Mouse (Mus musculus) heart, embryonic 14.5 days (tissue): ENCODE results near the gene Ggt1. TPM values are rescaled to one million over a fixed set of nuclear protein-coding genes. Genes with fewer than 3 reads are reported as not detected.

Experiments
- ATAC-seq: fragments of 200-750 bp; cut with Nextera tagmentation; 2 replicates; pipeline ENCODE4 v1.8.0; 2017; ENCODE audit warnings: low read depth, moderate TSS enrichment; ENCODE audit not compliant: insufficient number of reproducible peaks, insufficient read depth, low FRiP score
- H3K27ac ChIP-seq, 2 experiments: fragments of 200-500 bp in 1 of 2; fragments of 300-500 bp in 1 of 2; sonication (generic) in 1 of 2; replicated peaks in 1 of 2; 2 replicates each; pipeline ENCODE4 v1.5.1; 2012 to 2014; ENCODE audit warnings: low read depth in 2 of 2, low read length in 2 of 2, control low read depth in 1 of 2, mild to moderate bottlenecking in 1 of 2, mixed read lengths in 1 of 2; ENCODE audit not compliant: control insufficient read depth in 1 of 2, insufficient read depth in 1 of 2
- H3K27me3 ChIP-seq: fragments of 300-500 bp; sonication (generic); 2 replicates; pipeline ENCODE4 v1.6.1; 2014; ENCODE audit warnings: mild to moderate bottlenecking, low read length, control low read depth; ENCODE audit not compliant: control insufficient read depth, insufficient read depth
- H3K36me3 ChIP-seq: fragments of 300-500 bp; sonication (generic); 2 replicates; pipeline ENCODE4 v1.6.1; 2014; ENCODE audit warnings: mild to moderate bottlenecking, control low read depth, low read length, mixed read lengths; ENCODE audit not compliant: control insufficient read depth, insufficient read depth
- H3K4me1 ChIP-seq, 2 experiments: fragments of 200-500 bp in 1 of 2; fragments of 300-500 bp in 1 of 2; sonication (generic) in 1 of 2; 2 replicates each; pipeline ENCODE4 v1.6.1; 2012 to 2014; ENCODE audit warnings: low read length in 2 of 2, control low read depth in 1 of 2, mixed read lengths in 1 of 2; ENCODE audit not compliant: control insufficient read depth in 2 of 2, insufficient read depth in 2 of 2
- H3K4me2 ChIP-seq: fragments of 300-500 bp; sonication (generic); 2 replicates; pipeline ENCODE4 v1.6.1; 2014; ENCODE audit warnings: mild to moderate bottlenecking, low read length
- H3K4me3 ChIP-seq, 2 experiments: fragments of 200-500 bp in 1 of 2; fragments of 300-500 bp in 1 of 2; sonication (generic) in 1 of 2; 2 replicates each; pipeline ENCODE4 v1.5.1; 2012 to 2014; ENCODE audit warnings: low read length in 2 of 2, mild to moderate bottlenecking in 2 of 2, control low read depth in 1 of 2, low read depth in 1 of 2, moderate library complexity in 1 of 2; ENCODE audit not compliant: control insufficient read depth in 1 of 2, insufficient read depth in 1 of 2
- H3K9ac ChIP-seq: fragments of 300-500 bp; sonication (generic); 2 replicates; pipeline ENCODE4 v1.6.1; 2014; ENCODE audit warnings: mild to moderate bottlenecking, low read length
- H3K9me3 ChIP-seq: fragments of 300-500 bp; sonication (generic); 2 replicates; pipeline ENCODE4 v1.6.1; 2016; ENCODE audit warnings: low read length, control low read depth; ENCODE audit not compliant: control insufficient read depth
- WGBS: fragments of 180-500 bp; shearing (Covaris S2); extraction: QIAGEN DNeasy Blood & Tissue Kit; methylation state at CpG from one replicate; pipeline ENCODE4 v1.1.7; 2014; 5-methylcytosine and 5-hydroxymethylcytosine counted together
- polyA plus RNA-seq: library from polyadenylated mRNA; unstranded; fragments of >200 nt; fragmentation: Nextera tagmentation; extraction: Ambion mirVana; gene quantifications from 2 replicates; pipeline ENCODE4 v1.2.1, GENCODE M21; 2014

Gene Ggt1
- polyA plus RNA-seq, 1 experiment from 2014 or later, result 0.69 TPM

DNA sequence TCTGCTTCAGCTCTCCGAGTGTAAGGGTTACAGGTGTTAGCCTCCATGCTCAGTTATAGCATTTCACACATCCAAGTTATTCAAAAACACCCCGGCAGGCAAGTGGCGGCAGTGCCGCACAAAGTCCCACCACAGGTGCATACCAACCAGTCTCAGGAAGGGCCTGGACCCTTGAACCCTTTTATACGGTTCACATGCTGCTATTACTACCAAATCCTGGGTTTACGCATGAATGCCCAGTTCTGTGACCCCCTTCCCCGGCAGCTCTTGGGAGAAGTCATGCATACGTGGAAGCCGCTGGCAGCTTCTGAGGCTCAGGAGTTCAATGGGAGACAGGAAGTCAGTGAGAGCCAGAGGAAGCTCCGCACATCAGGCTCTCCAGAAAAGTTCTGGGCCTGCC lies 11.8 kb downstream of the Ggt1 start:
- peaks cover 8% of the 10 kb centered on the region for H3K27me3 ChIP-seq
- WGBS, result 74% methylated on average over 10 of the region's 10 CpGs

DNA sequence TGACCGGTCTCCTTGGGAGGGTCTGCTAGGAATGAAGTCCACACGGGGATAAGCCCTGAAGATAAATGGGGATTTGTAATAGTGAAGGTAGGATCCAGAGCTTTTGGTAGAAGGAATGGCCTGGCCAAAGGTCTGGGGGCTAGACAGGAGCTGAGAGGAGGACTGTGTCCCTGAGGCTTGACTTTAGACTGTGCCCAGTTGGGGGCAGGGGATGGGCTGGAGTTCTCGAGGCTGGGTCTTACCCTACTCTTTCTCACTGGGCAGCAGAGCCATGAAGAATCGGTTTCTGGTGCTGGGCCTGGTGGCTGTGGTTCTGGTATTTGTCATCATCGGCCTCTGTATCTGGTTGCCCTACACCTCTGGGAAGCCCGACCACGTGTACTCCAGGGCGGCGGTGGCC lies 12.6 kb downstream of the Ggt1 start:
- H3K9me3 ChIP-seq, result no peaks in the 10 kb centered on the region
- no peaks in the 10 kb centered on the region for H3K36me3 ChIP-seq
- peaks cover under 1% of the 10 kb centered on the region; the same call in 1 of the 2 replicates for H3K27me3 ChIP-seq
- H3K4me3 ChIP-seq, result no peak overlapping the region
- no peak overlapping the region for H3K4me2 ChIP-seq
- WGBS, result 83% methylated on average over 9 of the region's 9 CpGs
- H3K27ac ChIP-seq, result no peak overlapping the region
- no peaks in the 10 kb centered on the region for H3K4me1 ChIP-seq
- ATAC-seq, result no peak
- H3K9ac ChIP-seq, result no peak overlapping the region

More for the DNA sequence above, 11.8 kb downstream of the Ggt1 start:
- H3K4me1 ChIP-seq, result peaks cover 5 to 7% of the 10 kb centered on the region in 2 experiments; a peak in 1 of 4 replicates
- no peaks in the 10 kb centered on the region for H3K9me3 ChIP-seq
- no peak overlapping the region for H3K9ac ChIP-seq
- no peak overlapping the region for H3K4me2 ChIP-seq
- no peak overlapping the region for H3K27ac ChIP-seq
- no peak overlapping the region for H3K4me3 ChIP-seq
- H3K36me3 ChIP-seq, result no peaks in the 10 kb centered on the region
- ATAC-seq, result no peak

DNA sequence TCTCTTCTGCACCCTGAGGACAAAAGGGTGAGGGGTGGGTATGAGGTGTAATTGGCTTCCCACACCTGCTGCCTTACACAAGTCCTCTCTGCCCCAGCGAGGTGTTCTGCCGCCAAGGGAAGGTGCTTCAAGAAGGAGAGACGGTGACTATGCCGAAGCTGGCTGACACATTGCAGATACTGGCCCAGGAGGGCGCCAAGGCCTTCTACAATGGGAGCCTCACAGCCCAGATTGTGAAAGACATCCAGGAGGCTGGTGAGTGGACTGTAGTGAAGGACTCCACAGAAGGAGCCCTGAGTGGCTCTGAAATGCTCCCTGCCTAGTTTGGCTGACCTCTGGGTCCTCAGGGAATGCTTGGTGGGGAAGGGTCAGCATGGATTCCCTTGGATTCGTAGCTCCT lies 17.7 kb downstream of the Ggt1 start:
- Histone ChIP-seq H3K9me3 (no peaks in the 10 kb centered on the region), H3K4me2 (no peak overlapping the region), H3K36me3 (no peaks in the 10 kb centered on the region), H3K27me3 (0 out of 2 replicates have a peak, but pooled peaks cover 7% of the 10 kb centered on the region), H3K4me3 (no peak overlapping the region), H3K27ac (no peak overlapping the region), H3K4me1 (no peaks in the 10 kb centered on the region), H3K9ac (no peak overlapping the region)
- no peak for ATAC-seq
- WGBS, result 78% methylated on average over 6 of the region's 6 CpGs

DNA sequence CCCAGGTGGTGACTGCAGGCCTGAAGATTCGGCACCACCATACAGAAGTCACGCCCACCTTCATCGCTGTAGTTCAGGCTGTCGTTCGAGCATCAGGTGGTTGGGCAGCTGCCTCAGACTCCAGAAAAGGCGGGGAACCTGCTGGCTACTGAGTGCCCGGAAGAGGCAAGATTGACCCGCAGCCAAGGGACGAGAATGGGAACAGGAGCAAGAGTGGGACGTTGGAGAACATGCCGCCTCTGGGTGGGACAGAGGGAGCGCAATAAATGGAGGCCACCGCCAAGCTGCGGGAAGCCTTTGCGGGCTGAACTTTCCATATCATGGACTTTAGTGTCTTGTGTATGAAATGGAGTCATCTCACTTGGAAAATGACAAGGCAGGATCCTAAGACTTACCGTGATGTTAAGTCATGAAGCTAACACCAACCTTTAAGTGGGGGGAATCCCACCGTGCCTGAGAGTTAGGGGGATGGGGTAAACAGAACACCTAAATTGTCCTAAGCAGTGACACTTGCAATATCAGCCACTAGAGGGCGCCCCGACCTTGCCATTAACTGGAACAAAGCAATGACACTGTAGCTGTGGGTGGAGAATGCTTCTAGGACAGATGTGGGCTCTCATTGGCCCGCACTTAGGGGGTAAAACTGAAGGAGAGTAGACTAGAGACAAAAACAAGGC lies 24.6 kb downstream of the Ggt1 start:
- WGBS, result 19% methylated on average over 20 of the region's 20 CpGs
- no peaks in the 10 kb centered on the region for H3K36me3 ChIP-seq
- no peaks in the 10 kb centered on the region for H3K9me3 ChIP-seq
- H3K4me2 ChIP-seq, result peak overlapping the region; percentile 44
- H3K27ac ChIP-seq, result no peak overlapping the region
- no peak overlapping the region; the same call in 1 of the 2 replicates for H3K9ac ChIP-seq
- peaks cover 20% of the 10 kb centered on the region; the same call in 1 of the 2 replicates for H3K27me3 ChIP-seq
- H3K4me3 ChIP-seq, result 0 out of 4 replicates have a peak overlapping the region, but pooled peaks of 1 of the 2 experiments have one; percentile 4
- peaks cover 19 to 21% of the 10 kb centered on the region in 2 experiments for H3K4me1 ChIP-seq
- peak; percentile 31; the same call in 1 of the 2 replicates for ATAC-seq

DNA sequence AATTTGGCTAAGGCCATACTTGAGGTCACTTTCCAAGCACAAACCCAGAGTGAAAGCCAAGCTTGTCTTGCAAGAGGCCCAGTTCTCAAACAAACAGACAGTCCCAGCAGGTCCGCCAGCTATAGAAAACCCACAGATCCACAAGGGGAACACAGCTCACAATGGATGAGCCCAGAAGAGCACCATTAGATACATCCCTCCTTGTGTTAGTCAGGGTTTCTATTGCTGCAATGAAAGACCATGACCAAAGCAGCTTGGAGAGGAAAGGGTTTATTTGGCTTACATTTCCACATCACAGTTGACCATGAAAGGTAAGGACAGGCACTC lies 25.1 kb downstream of the Ggt1 start:
- Histone ChIP-seq H3K4me2 (no peak overlapping the region), H3K9ac (no peak overlapping the region), H3K27ac (no peak overlapping the region), H3K4me1 (peaks cover 23 to 24% of the 10 kb centered on the region in 2 experiments), H3K36me3 (no peaks in the 10 kb centered on the region), H3K9me3 (no peaks in the 10 kb centered on the region), H3K27me3 (peaks cover 20% of the 10 kb centered on the region; the same call in 1 of the 2 replicates), H3K4me3 (no peak overlapping the region)
- 93% methylated on average over 1 of the region's 1 CpGs for whole genome bisulfite sequencing
- no peak for ATAC-seq

DNA sequence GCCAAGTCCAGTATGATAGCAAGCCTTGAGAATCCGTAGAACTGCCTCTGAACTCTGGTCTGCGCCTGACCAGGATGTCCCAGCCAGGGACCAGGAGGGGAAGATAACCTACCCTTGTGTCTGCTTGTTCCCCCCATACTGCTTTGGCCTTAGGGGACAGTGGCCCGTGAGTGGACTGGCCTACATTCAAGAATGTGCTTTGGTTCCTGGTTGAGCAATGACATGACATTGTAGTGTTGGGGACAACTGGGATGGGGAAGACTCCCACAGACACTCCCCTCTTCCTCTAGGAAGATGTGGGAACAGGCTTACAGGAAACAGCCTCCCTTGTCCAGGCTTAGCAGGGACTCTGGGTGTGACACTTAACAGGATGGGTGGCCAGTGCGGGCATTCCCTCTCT lies 26.4 kb downstream of the Ggt1 start:
- WGBS, result 39% methylated on average over 4 of the region's 4 CpGs
- ATAC-seq, result no peak
- no peak overlapping the region for H3K9ac ChIP-seq

DNA sequence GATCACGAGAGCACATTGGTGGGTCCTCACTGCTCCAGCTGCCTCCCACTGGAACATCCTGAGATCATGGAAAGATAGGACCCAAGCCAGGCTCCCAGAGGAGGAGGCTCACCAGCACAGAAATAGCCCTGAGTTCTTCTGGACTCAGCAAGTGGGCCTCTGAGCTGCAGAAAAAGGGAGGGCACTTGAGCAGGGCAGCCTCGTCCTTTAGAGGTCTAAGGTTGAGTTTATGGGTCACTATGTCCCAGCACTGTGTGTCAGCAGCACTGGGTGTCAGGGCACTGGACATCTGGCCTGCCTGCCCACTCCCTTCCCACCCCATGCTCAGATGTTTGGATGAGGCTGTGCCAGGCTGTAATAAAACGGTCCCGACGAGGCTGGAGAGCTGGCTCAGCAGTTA lies 26.9 kb downstream of the Ggt1 start:
- Histone ChIP-seq H3K9ac (no peak overlapping the region), H3K27me3 (peaks cover 19% of the 10 kb centered on the region; the same call in 1 of the 2 replicates), H3K4me1 (peaks cover 29 to 32% of the 10 kb centered on the region in 2 experiments), H3K27ac (peak overlapping the region in 1 of 2 experiments; percentile 44; a peak in 2 of 4 replicates), H3K4me3 (no peak overlapping the region), H3K9me3 (no peaks in the 10 kb centered on the region), H3K36me3 (no peaks in the 10 kb centered on the region), H3K4me2 (no peak overlapping the region)
- WGBS, result 55% methylated on average over 5 of the region's 5 CpGs
- ATAC-seq, result no peak

More for the DNA sequence above, 26.4 kb downstream of the Ggt1 start:
- Histone ChIP-seq H3K27me3 (peaks cover 20% of the 10 kb centered on the region; the same call in 1 of the 2 replicates), H3K9me3 (no peaks in the 10 kb centered on the region), H3K27ac (peak overlapping the region in 1 of 2 experiments; percentile 44; a peak in 1 of 4 replicates), H3K4me2 (no peak overlapping the region), H3K4me3 (no peak overlapping the region), H3K36me3 (no peaks in the 10 kb centered on the region), H3K4me1 (peaks cover 29 to 32% of the 10 kb centered on the region in 2 experiments)
